Mouse (Mus musculus) frontal cortex, postnatal 36 days (tissue): ENCODE measurements at regions not wholly inside any gene's neighbourhood (a gene's known extent, or its start where the extent isn't known, plus 50 kb on each side); places are given as distances from the start of the nearest gene placed in this dataset.

Experiments
- DNase-seq, 2 experiments: peaks; one replicate each; pipeline ENCODE4 v3.0.0; 2022; ENCODE audit warnings: low spot score in 2 of 2

DNA sequence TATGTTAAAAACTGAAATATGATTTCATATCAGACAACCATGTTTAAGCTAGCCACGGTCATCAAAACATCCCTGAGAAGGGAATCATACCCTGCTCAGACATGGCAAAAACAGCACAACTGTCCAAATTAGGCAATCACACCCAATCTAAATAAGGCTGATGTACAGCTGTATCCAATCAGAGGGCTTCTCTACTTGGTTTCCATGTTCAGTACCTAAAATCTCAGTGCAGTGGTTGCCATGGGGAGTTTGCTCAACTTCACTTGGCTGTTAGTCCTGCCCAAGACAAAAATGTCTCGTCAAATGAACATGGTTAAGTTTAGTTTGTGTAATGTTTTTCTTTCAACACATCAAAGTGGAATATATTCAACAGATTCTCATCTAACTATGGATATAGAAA, 987.0 kb downstream of the Cdh9 start:
- peak in 1 of 2 experiments; percentile 24 for DNase-seq

- DNase-seq: no peak
Measured at GRCm38 (mm10) chr15:17730651-17731050, 1002.1 kb downstream of the Cdh9 start.

GRCm38 (mm10) chr15:17770225-17770677, 1041.7 kb downstream of the Cdh9 start:
- no peak for DNase-seq

DNA sequence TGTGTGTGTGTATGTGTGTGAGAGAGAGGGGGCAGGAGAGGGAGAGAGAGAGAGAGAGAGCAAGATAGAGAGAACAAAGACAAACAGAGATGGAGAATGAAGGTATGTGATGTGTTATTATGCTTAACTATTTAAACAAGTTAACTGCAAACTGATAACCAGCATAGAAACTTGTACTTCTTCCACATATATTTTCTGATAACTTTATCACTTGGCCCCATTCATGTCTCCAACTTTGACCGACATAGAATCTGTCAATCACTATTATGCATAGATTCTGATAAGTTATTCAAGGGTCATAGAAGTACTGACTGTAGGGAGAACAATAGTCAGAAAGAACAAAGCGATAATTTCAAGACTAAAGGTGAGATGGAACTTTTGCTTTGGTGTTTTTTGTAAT, 1039.0 kb upstream of the Cdh10 start:
- DNase-seq: no peak

- no peak for DNase-seq
Measured at GRCm38 (mm10) chr15:17783368-17783767, 1035.4 kb upstream of the Cdh10 start.

- no peak for DNase-seq
Measured at GRCm38 (mm10) chr15:17797516-17797915, 1021.2 kb upstream of the Cdh10 start.

- peak; percentile 4 to 8 for DNase-seq
Measured at GRCm38 (mm10) chr15:17801424-17801823, 1017.3 kb upstream of the Cdh10 start.

- DNase-seq: peak; percentile 3 to 11
Measured at GRCm38 (mm10) chr15:17803107-17803506, 1015.6 kb upstream of the Cdh10 start.

DNA sequence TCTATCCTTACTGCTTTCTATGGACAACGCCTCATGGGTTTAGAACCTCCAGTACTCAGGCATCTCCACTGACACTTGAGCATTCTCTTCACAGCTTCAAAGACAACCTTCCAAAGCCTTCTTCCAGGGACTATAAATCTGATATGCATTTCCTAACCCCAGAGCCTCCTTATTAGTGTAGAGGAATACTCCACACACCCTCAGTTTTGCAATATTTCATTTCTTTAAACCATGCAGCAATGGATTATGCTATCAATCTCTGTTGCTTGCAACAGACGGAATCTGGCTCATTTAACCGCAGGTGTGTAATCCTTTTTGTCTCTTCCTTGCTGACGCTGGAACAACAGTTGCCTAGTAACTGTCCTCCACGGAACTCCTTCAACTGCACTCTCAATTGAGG, 988.4 kb upstream of the Cdh10 start:
- no peak for DNase-seq

GRCm38 (mm10) chr15:17831987-17832386, 986.8 kb upstream of the Cdh10 start:
- no peak for DNase-seq

- no peak for DNase-seq
Measured at GRCm38 (mm10) chr15:17880168-17880567, 938.6 kb upstream of the Cdh10 start.

DNA sequence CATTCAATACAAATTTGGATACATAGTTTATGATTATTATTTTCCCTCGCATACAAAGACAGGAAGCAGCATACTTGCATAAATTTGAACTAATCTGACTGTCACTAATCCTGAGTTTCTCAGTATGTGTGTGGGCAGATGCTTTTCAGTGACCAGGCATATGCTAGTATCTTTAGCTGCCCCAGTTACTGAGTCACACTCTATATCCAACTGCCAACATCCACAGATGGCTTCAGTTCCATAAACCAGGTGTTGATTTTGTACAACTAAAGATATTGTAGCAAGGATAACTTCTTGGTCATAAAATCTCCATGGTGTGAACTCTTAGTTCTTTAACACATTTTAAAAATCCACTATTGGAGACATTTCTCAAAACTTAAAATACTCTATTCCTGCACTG, 929.4 kb upstream of the Cdh10 start:
- DNase-seq: peak; percentile 10 to 76

GRCm38 (mm10) chr15:17900026-17900425, 918.7 kb upstream of the Cdh10 start:
- DNase-seq: no peak

DNA sequence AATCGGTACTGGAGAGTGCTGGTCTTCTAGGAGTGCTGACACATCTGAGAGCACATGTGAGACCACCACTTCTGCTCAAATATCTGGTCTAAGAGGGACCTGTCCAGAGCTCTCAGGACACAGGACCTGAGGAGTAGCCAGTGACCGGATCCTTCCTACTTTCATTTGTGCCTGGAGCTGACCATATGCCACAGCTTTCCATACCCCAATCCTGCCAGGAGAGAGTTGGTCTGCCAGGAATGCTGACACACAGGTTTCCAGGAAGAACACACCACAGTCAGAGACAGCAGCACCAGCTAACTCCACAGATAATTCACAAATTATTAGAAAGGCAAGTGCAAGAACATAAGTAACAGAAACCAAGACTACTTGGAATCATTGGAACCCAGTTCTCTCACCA, 906.5 kb upstream of the Cdh10 start:
- no peak for DNase-seq

DNA sequence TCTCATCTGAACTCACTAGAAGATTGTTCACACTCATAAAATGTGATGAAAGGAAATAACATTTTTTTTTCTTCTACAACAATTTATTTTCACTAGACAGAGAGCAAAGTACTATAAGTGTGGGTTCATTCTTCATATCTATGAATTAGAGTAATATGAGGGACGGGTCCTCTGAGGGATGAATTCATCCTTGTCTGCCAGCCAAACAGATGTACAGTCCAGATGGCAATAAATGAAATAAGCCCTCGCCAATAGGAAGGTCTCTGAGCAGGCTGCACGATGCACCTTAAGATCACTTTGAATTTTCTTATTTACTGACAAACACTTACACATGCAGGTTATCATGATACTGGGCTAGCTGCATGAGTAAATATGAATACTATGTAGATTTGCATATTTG, 886.2 kb upstream of the Cdh10 start:
- DNase-seq: no peak

- DNase-seq: no peak
Measured at GRCm38 (mm10) chr15:17933875-17934274, 884.9 kb upstream of the Cdh10 start.

DNA sequence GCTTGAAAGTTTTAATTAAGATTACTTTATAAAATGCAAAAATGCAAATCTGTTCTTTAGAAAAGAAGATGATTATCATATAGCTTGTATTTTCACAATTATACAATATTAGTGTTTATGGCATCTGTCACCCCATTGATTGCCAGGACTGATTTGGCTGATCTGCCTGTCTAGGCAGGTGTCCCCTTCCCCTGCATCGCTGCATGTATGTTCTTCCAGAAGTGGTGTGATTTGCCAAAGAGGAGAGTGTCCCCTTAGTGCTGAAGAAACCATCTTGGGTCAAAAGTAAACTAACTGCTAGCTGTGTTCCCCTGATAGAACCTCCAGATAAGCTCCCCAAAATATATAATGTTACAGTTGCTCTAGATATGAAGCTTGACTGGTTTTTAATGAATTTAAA, 883.3 kb upstream of the Cdh10 start:
- DNase-seq: no peak

DNA sequence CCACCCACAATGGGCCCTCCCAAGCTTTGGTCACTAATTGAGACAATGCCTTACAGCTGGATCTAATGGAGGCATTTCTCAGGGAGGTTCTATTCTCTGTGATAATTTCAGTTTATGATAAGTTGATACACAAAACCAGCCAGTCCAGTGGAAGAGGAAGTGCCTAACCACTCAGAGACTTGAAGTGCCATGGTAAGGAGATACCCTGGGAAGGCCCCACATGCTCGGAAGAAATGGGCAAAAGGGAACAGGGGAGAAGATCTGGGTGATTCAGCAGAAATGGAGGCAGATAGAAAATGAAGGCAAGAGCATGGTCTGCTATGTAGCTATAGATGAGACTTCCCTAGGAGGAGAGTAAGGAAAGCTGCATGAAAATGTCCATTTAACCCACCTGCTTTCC, 856.0 kb upstream of the Cdh10 start:
- no peak for DNase-seq

DNA sequence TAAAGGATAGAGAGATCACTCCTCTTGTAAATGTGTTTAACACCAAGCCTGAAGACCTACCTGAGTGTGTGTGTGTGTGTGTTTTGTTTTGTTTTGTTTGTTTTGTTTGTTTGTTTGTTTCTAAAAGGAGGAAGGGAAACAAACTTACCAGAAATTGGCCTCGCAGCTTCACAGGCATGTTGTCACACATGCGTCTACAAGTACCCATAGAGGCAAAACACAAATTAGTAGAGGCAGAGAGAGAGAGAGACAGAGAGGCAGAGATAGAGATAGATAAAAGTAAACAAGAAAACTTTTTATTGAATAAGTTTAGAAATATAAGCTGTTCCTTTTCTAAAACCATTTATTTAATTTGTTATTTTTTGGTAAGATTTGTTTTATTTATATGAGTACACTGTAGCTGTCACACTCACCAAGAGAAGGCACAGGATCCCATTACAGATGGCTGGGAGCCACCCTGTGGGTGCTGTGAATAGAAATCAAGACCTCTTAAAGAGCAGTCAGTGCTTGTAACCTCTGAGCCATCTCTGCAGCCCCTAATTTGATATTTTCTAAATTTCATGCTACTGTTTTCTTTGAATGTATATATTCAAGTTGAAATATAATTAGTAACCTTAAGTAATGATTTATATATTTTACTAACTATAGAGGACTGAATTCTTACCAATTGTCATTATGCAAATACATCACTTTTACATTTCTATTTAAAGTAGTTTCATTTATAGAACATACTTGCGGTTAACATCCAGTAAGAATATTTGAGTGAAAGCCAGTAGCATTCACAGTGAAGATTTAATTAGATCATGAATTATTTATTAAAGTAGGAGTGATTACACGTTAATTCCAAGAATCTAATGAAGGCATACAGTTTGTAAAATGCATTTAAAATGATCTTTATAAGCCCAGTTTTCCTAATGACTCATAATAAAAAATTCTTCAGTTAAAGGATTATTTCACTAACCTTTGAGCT, 855.2 kb upstream of the Cdh10 start:
- DNase-seq: no peak

DNA sequence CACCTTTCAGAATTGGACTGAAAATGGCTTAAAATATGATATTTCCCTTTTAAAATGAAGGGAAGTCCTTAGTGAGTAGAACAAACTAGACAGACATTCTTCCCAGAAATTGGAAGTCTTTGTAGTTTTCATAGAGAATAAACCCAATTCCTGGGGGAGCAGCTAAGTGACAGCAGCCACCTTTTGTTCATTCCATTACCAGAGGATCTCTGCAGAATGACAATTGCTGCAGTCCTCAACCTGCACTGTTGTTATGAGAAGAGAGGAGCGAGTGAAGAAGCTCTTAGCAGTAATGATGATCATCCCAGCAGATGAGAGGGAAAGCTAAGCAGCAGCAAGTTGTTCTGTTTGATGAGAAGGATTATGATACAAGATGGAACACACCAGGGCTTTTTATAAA, 831.0 kb upstream of the Cdh10 start:
- DNase-seq: no peak

DNA sequence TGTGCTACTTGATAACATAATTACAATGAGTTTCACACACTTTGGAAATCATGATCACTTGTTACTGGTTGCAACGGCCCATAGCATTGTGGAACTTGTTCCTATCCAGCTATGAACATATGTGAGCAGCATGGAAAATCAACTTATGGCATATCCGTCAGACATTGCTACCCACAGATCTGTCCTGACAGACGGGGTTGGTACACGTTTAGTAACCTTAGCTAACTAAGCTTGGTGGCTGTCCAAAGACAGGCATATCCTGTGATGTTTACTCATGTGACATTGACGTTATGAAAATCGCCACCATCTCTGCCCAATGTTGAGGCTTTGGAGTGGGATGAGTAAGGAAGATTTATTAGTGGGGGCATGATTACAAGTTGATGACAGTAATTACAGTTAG, 786.1 kb upstream of the Cdh10 start:
- peak; percentile 6 to 62 for DNase-seq

GRCm38 (mm10) chr15:18052219-18053030, 766.3 kb upstream of the Cdh10 start:
- DNase-seq: no peak

DNA sequence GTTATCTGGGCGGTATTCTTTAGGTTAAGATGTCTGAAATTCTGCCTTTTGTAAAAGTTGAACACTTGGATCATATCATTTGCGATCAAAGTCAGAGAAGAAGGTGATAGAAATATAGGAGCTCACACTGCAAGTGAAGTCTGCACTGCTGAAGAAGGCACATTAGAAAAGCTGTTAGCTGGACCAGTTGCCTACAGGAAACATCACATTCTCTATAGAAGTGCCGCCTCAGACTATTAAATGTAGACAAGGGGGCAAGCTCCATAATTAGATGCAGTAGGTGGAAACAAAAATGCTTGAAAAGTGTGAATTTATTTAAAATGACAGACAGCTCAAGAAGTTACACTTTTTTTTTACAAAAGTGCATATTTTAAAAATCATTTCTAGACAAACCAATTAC, 753.2 kb upstream of the Cdh10 start:
- DNase-seq: peak in 1 of 2 experiments; percentile 46
